Mouse (Mus musculus): ENCODE measurements around the gene Kank4. TPM values are rescaled to one million over a fixed set of nuclear protein-coding genes. Genes with fewer than 3 reads are reported as not detected.
"Not testable (repeated sequence)": the region's sequence is repeated elsewhere in the genome, so short reads cannot be mapped to it uniquely, and the experiment has no call there.

Kank4 gene
- 1 to 10 TPM; 2.7 to 2.9 TPM for total RNA-seq (2021)
- long read RNA-seq, experiment 1, result 0 reads
- long read RNA-seq, experiment 2, partial matches to known transcripts, result 1 of 1 reads
- long read RNA-seq, experiment 2, other reads (novel, unspliced or antisense), result 0 of 1 reads

GRCm38 (mm10) chr4:98817184-98817911 lies at the start of gene Kank4:
TSS of gene Kank4 (minus strand) at chr4:98817537.
- DNase-seq (ENCODE audit: low spot score in 2 of 2), result no peak

GRCm38 (mm10) chr4:98865386-98866237 lies 48.3 kb upstream of the Kank4 start:
- DNase-seq (ENCODE audit: low spot score in 2 of 2), result peak; percentile 23 to 29

- no peak for DNase-seq (ENCODE audit: low spot score in 2 of 2)
These were observed 47.2 kb upstream of the Kank4 start for GRCm38 (mm10) chr4:98864546-98864945.

- DNase-seq (ENCODE audit: low spot score in 2 of 2), result no peak
These were observed 46.8 kb upstream of the Kank4 start for GRCm38 (mm10) chr4:98864094-98864493.

- no peak for DNase-seq (ENCODE audit: low spot score in 2 of 2)
These were observed 46.1 kb upstream of the Kank4 start for GRCm38 (mm10) chr4:98863451-98863850.

GRCm38 (mm10) chr4:98858151-98858855 lies 41.0 kb upstream of the Kank4 start:
- DNase-seq (ENCODE audit: low spot score in 2 of 2), result no peak

DNA sequence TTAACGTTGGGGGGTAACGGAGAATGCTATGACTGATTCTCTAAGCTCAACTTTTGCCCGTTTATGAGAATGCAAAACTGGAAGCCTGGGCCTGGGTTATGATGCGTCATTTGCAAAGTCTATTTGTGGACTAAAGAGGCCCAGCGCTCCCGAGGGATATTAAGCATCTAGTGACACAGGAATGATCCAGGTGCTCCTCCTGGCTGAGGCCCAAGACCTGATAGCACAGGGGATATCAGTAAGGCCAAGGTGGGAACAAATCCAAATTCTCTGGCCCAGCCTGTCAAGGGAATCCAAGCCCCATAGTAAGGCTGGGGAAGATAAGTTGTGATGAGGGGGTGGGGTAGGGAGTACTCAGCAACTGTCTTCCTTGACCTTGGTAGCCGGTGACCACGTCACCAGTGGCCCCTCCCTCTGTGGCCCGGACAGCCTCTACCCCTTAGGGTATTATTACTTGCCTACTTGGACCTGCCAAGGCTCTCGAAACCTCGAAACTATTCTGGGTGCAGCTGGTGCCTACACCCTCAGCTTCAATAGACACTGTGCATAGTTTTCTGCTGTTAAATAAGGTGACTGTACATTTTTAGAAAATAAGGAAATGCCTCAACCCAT lies 39.8 kb upstream of the Kank4 start:
- no peak for DNase-seq (ENCODE audit: low spot score in 2 of 2)

- DNase-seq (ENCODE audit: low spot score in 2 of 2), result no peak
These were observed 36.6 kb upstream of the Kank4 start for GRCm38 (mm10) chr4:98853926-98854325.

GRCm38 (mm10) chr4:98850485-98850884 lies 33.1 kb upstream of the Kank4 start:
- not testable (repeated sequence) for DNase-seq (ENCODE audit: low spot score in 2 of 2)

GRCm38 (mm10) chr4:98847120-98847885 lies 30.0 kb upstream of the Kank4 start:
- DNase-seq (ENCODE audit: low spot score in 2 of 2), result no peak

DNA sequence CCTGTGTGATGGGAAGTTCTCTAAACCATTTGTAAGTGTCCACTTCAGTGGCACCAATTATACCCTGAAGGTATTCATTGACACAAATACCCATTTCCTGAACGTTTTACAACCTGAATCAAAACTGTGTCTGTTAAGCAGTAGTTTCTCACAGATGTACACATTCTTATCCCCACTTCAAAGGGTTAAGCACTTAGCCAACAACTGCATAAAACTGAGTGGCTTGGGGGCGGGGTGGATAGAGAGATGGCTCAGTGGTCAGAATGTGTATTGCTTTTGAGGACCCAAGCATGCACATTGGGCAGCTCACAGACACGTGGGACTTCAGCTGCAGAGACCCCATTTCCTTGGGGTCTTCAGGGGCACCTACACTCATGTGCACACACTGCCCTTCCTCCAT lies 29.1 kb upstream of the Kank4 start:
- DNase-seq (ENCODE audit: low spot score in 2 of 2), result no peak

DNA sequence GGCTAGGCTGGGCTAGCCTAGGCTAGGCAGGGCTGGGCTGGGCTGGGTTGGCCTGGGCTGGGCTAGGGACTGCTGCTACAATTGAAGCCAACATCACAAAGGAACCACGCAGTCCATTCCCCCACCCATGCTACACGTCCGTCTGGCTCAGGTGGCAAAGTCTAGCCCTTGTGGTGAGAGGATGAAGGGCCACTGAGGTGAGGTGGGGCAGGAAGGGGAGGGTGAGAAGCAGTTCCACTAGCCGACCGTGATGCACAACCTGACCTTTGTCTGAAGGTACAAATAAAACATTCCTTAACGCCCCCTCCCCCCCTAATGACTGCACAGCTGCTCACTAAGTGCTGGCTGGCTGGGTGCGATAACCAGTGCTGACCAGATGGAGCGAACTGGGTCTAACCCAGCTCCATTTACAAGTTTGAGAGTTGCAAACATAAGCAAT lies 28.4 kb upstream of the Kank4 start:
- peak; percentile 12 for DNase-seq (ENCODE audit: low spot score in 2 of 2)

- no peak for DNase-seq (ENCODE audit: low spot score in 2 of 2)
These were observed 27.9 kb upstream of the Kank4 start for GRCm38 (mm10) chr4:98845201-98845600.

DNA sequence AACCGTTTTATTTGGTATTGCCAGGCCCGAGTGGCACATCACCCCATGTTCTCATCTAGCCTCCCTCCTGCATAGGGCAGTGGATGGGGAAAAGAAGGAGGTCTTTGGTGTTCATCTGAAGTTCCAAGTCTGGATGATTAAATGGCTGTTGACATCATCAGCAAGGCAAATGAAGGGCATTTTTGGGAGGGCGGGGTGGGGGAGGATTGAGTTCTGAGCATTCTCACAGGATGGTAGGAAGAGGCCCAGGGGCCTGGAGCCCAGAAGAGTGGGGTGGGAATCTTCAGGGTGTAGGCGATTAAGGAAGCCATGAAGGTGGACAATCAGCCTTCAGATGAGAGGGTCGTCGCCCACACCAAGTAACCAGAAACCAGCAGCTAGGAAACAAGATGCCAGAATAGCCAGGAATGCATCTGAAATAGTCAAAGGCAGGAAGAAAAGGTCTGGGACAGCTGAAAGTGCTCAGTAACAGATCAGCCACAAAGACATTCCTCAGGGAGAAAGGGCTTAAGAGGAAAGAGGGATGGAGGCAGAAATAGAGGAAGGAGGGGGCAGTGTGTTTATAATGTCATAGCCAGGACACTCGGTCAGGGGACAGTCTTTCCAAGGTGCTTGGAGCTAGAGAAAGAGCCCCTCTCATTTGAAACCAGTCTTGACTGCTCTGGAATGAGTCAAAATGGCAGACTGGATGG lies 26.7 kb upstream of the Kank4 start:
- no peak for DNase-seq (ENCODE audit: low spot score in 2 of 2)

GRCm38 (mm10) chr4:98841251-98841650 lies 23.9 kb upstream of the Kank4 start:
- not testable (repeated sequence) for DNase-seq (ENCODE audit: low spot score in 2 of 2)

DNA sequence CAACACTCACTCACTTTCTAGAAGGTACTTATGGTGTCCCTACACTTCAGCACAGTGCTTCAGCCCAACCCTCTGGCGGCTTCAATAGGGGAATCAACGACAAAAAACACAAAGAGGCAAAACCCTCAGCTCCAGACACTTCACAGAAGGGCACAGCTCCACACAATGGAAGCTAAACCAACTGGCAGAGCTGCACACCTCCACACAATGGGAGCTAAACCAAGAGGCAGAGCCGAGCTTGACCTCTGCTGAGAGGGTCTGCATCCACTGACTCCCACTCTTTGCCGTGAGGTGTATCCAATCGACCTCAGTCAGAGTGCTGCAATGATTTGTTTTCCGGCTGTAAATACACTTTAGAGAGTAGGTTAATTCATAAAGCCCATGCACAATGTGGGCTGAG lies 23.2 kb upstream of the Kank4 start:
- no peak for DNase-seq (ENCODE audit: low spot score in 2 of 2)

GRCm38 (mm10) chr4:98838913-98839312 lies 21.6 kb upstream of the Kank4 start:
- no peak for DNase-seq (ENCODE audit: low spot score in 2 of 2)

DNA sequence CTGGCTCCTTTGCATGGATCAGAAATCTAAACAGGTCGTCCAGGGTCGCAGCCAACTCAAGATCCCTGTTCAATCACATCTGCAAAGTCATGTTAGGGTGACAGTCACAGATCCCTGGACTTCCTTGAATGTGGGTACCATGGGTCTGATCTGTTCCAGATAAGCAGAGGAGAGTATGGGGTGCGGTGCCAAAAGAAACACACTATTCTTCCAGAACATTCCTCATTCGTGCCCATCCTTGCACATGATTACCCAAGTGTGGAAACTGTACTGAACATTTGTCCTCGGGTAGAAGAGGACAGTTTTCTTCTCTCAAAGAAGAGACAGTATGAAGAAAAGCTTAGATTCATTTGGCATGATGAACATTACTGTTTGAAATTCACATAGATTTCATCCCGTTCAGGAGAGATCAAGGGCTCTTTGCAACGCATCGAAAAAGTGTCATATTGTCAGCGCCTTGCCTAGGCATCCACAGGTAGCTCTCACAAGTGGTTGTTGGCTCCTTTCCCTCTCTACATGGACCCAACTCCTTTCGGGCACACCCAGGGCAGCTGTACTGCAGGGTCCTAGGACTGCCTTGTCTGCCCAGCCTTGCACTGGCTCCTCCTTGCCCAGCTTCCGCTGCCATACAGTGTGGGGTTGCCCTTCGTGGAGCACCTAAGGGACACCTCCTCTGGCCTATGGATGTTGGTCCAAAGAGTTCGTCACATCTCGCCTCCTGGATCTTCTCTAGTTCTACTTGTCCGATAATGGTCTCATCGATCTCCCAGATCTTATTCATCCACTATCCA lies 20.6 kb upstream of the Kank4 start:
- no peak for DNase-seq (ENCODE audit: low spot score in 2 of 2)

GRCm38 (mm10) chr4:98836519-98836918 lies 19.2 kb upstream of the Kank4 start:
- no peak for DNase-seq (ENCODE audit: low spot score in 2 of 2)

Data from layer of hippocampus, postnatal 14 days (tissue).